Mouse (Mus musculus): ENCODE data around the gene 1700001L19Rik.
"Not testable (repeated sequence)": the region's sequence is repeated elsewhere in the genome, so short reads cannot be mapped to it uniquely, and the experiment has no call there.

The 1700001L19Rik gene

DNA sequence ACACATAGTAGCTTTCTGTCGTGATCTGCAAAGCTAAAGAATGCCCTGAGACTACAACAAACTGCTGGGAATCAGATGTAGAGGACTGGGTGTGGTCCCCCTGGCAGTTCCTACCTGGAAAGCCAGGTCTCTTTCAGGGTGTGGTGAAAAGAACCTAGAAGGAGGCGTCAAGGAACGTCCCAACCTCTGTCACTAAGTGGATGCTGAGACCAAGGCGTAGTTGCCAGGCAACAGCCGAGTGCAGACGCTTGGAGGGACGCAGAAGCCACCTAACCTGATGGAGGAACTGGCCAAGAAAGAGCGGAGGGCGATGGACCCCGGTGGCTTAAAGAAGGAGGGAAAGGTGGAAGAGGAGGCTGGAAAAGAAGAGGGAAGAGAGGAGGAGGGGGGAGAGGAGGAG is at the start of gene 1700001L19Rik:
Gene 1700001L19Rik, plus strand, starts transcription at position 223 of the 400 bp plus-strand sequence.
- DNase-seq (ENCODE audit: low read depth, low spot score) = no peak

- DNase-seq (ENCODE audit: low read depth, low spot score) = not testable (repeated sequence)
These were observed 43.8 kb upstream of the 1700001L19Rik start for GRCm38 (mm10) chr13:68553391-68553790.

DNA sequence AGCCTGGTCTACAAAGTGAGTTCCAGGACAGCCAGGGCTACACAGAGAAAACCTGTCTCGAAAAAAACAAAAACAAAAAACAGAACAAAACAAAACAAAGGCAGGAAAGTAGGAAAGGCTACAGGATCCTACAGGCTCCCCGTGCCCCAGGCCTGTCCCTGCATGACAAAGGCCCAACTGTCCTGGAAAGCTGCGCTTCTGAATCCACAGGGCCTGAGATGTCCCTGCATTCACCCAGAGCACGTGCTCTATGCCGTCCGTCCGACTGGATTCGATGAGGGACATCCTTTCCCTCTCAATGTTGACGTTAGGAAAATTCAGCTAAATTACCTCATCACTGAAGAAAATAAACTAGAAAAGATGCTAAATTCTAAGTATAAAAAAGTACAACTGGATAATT is 29.1 kb upstream of the 1700001L19Rik start:
- no peak for DNase-seq (ENCODE audit: low read depth, low spot score)

DNA sequence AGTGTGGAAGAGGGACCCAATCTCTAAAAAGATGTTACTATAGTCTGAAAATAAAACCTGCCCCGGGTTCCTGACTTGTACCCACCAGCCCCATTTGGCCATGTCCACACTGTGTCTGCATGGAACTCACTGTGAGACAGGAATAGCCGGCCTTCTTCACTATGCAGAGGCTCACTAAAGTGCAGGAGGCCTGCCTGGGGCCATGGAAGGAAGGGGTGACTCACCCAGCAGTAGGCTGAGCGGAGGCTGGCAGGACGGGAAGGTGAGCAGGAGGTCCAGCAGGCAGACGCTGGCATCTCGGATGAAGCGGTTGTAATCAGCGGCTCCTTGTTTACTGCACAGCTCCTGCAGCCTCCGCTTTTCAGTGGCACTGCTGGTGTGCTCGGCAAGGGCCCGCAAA is 28.7 kb upstream of the 1700001L19Rik start:
- no peak for DNase-seq (ENCODE audit: low read depth, low spot score)

GRCm38 (mm10) chr13:68569589-68570336 is 27.5 kb upstream of the 1700001L19Rik start:
- DNase-seq (ENCODE audit: low read depth, low spot score) = peak; percentile 68

- DNase-seq (ENCODE audit: low read depth, low spot score) = no peak
These were observed 25.0 kb upstream of the 1700001L19Rik start for GRCm38 (mm10) chr13:68572247-68572646.

DNA sequence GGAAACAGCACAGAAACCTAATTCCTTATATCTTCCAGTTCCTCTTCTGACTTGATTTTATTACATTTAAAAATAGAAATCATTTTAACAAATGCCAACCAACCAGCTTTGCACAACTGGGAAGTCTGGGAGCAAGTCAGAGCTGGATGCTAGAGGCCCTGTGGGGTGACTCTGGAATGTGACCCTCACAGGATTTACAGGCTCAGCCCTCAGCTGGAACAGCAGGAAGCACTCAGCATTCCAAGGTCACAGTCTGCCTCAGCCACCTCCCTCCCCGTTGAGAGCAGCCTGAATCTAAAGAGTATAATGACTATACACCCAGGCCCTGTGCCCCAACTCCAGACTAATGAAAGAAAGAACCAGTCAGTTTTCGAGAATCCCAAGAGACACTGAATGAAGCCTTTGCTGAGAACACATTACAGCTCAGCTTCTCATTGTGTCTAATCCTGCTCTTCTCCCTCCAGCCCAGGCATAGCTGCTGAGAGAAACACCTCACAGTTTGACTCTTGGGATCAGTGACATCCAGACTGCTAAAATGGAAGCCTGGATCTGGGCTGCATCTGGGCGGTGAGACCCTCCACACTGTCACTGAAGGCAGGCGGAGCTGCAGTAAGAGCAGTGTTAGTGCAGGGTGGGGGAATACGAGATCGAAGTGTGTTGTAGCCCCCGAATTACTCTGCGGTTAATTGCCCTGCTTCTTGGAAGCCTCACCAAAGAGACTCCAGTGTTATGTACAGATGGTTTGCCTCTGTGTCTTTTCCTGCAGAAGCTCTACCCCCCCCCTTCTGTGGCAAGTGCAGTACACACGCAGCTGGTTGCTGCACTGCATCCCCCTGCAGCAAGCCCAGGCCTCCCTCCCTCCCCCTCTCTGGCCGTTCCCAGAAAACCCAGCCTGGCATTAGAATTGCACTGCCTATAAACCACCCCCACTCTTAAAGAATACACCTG is 24.0 kb upstream of the 1700001L19Rik start:
- no peak for DNase-seq (ENCODE audit: low read depth, low spot score)

DNA sequence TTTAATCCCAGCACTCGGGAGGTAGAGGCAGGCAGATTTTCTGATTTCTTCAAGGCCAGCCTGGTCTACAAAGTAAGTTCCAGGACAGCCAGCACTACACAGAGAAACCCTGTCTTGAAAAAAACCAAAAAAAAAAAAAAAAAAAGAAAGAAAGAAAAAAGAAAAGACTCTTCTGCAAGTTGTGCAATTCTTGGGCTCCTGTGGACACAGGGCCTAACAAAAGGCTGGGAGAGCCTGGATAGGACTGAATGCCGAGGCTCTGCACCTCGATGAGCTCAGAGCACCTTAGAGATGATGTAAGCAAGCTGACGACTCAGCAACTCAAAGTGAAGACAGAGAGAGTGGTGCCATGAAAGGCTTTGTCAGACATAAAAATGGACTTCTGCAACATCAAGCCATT is 22.8 kb upstream of the 1700001L19Rik start:
- no peak for DNase-seq (ENCODE audit: low read depth, low spot score)

DNA sequence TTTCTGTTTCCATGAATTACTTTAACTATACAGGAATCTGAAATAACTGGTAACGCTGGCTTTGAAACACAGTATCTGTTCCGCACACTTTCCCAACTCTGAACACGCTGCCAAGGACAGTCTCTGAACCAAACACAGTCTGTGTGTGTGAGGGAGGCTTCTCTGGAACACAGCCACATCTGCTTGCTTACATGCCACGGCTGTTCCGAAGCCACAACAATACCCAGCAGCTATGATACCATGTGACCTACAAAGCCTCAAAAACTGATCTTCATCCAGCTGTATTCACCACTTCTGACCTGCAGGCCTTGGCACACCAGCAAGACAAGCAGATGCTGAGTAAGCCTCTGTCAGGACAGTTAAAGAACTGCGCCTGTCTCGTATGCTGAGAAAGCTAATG is 19.3 kb upstream of the 1700001L19Rik start:
- DNase-seq (ENCODE audit: low read depth, low spot score) = no peak

DNA sequence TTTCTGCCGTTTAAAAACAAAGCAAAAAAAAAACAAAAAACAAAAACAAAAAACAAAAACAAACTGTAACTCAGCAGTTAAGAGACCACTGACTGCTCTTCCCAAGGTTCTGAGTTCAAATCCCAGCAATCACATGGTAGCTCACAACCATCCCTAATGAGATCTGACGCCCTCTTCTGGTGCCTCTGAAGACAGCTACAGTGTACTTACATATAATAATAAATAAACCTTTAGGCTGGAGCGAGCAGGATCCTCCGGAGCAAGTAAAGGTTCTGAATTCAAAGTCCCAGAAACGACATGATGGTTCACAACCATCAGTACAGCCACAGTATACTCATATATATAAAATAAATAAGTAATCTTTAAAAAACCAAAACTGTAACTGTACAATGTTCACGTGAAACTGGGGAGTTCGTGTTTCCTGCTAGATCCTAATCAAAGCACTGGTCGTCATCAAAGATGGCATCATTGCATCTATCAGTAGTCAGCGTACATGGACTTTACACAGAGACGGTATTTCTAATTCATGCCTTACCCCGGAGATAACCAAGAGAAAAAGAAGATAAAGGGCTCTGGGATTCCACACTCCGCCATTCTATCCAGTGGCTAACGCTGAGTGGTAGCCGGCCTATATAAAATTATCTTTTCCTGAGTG is 16.0 kb upstream of the 1700001L19Rik start:
- DNase-seq (ENCODE audit: low read depth, low spot score) = peak; percentile 61

DNA sequence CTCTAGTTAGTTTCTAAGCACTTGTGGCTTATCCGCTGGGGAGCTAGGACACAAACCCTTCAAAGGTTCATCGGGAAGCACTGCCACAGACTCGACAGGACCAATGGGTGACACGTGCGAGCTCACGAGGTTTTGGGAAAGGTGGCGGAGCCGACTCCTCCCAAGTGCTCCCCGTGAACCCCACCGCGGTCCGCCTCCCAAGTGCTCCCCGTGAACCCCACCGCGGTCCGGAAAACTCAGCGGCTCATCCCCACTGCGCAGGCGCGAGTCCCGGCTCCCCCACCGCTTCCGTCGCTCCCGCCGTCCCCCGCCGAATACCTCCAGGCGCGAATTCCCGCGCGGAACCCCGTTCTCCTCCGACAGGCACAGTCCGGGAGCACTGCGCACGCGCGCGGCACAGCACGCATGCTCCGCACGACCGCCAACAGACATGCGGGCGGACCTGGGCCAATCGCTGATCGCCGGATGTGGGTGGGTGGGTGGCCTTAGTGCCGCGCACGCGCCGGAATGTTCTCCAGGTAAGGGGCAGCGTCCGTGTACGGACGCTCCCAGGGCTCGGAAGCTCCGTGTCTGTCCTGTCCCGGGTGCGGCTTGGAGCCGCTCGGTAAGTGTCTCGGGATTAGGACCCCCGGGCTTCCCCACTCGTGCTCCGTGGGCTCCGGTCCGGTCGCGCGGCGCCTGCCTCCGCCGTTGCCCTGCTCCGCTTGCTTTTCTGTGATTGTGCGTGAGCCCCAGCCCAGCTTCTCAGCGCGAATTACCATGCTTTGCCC is 15.3 kb upstream of the 1700001L19Rik start, which contains the start of the genes Mtrr and Fastkd3:
Gene Mtrr, minus strand, starts transcription at position 403 of the 770 bp plus-strand sequence.
Gene Fastkd3, plus strand, starts transcription at position 488 of the 770 bp plus-strand sequence.
- peak; percentile 98 for DNase-seq (ENCODE audit: low read depth, low spot score)

DNA sequence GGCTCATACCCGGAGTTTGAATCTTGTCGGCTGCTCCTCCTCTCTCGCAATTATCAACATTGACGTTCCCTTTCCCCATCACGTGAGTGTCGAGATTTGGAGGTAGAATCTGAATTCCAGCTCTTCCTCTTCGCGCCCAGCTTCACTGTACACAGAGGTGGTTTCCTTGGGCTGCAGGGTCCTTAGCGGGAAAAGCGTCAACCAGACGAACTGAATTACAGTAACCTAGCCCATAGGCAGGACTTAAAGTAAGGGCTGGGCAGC is 14.8 kb upstream of the 1700001L19Rik start:
- DNase-seq (ENCODE audit: low read depth, low spot score) = no peak

DNA sequence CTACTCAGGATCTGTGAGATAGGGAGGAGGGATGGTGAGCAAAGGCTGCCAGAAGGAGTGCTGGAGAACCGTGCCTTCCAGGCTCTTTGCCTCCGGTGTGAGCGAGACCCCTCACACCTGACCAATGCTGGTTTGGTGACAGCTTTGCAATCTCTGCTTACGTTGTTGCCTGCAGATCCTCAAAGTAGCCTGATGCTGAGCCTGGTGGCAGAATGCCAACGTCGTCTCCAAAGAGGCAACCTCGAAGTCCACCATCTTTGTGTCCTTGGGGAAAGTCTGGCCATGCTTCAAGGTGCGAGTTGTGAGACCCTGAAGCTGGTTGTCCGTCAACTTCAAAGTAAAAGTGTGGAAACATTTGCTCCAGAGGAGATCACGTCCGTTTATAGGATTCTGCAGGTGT is 13.3 kb upstream of the 1700001L19Rik start:
- DNase-seq (ENCODE audit: low read depth, low spot score) = no peak

DNA sequence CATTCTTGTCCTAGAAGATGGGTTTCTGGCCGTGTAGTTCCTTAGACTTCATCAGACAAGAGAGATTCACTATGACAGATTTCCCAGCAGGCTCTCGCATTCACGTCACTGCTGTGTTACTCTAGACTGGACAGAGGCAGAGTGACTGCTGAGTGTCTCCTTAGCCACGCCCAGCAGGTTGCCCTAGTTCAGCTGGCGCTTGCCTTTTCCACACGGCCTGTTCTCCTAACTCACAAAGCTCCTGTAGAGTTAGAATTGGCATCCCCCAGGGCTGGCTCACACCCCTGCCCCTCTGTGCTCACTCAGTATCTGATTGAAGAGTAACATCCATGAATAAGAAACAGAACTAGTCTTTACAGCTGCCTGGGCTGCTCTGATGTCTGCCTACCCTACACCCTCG is 11.8 kb upstream of the 1700001L19Rik start:
- no peak for DNase-seq (ENCODE audit: low read depth, low spot score)

GRCm38 (mm10) chr13:68588352-68588751 is 8.9 kb upstream of the 1700001L19Rik start:
- DNase-seq (ENCODE audit: low read depth, low spot score) = peak; percentile 18

- DNase-seq (ENCODE audit: low read depth, low spot score) = peak; percentile 13
These were observed 3.4 kb upstream of the 1700001L19Rik start for GRCm38 (mm10) chr13:68593797-68594196.

- no peak for DNase-seq (ENCODE audit: low read depth, low spot score)
These were observed 446 bp downstream of the 1700001L19Rik start for GRCm38 (mm10) chr13:68597667-68598066.

- no peak for DNase-seq (ENCODE audit: low read depth, low spot score)
These were observed 1.7 kb downstream of the 1700001L19Rik start for GRCm38 (mm10) chr13:68598953-68599352.

DNA sequence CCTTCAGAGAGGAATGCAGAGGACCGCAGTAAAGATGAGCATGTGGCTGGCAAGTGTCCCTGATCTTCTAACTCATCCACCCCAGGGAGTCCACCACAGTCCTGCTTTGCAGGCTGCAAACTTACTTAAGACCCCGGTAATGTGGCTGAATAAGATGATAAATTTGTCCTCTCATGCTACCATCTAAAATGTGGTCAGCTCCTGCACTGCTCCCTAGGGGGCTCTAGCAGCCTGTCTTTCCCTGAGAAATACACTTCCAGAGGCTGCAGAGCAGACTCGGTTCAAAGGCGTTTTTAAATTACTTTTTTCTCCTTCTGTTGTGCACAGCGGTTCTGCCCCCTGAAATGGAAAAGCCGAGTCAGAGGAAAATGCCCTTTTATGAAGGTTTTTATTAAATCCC is 4.0 kb downstream of the 1700001L19Rik start:
- DNase-seq (ENCODE audit: low read depth, low spot score) = no peak

GRCm38 (mm10) chr13:68603085-68603484 is 5.9 kb downstream of the 1700001L19Rik start:
- DNase-seq (ENCODE audit: low read depth, low spot score) = no peak

- peak; percentile 9 for DNase-seq (ENCODE audit: low read depth, low spot score)
These were observed 8.5 kb downstream of the 1700001L19Rik start for GRCm38 (mm10) chr13:68605689-68606126.
